Mouse (Mus musculus) heart, adult 10 weeks (tissue): ENCODE results near the gene Gm20773. TPM values are rescaled to one million over a fixed set of nuclear protein-coding genes. Genes with fewer than 3 reads are reported as not detected.

Source experiments
- polyA plus RNA-seq: library from polyadenylated mRNA; stranded (reverse); fragments of 350-450 nt; fragmentation: Illumina TruSeq; extraction: RNeasy Lipid Tissue Mini Kit (QIAGEN cat#74804); gene quantifications from one replicate; pipeline ENCODE4 v1.2.3, GENCODE M21; 2014; ENCODE audit warnings: low read depth, low replicate concordance

Gm20773 gene
- polyA plus RNA-seq, result not detected

DNA sequence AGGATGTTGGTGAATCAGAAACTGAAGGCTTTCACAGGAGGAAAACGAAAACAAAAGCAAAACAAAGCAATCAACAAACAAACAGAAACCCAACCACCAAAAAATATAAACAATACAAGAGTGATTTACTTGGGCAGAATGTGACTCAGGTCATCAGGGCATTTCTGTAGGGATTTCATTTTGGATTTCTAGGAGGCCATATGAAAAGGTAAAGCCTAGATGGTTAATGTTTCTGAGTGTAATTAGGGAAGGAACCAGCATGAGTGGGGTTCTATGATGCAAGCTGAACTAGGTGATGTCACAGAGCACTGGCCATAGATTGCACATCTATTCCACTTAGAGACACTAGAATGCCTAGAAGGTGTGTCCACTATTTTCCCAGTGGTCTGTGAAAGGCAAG is at the start of gene Gm20773:
TSS of gene Gm20773 (plus strand) at position 301 of the 400 bp plus-strand sequence.

DNA sequence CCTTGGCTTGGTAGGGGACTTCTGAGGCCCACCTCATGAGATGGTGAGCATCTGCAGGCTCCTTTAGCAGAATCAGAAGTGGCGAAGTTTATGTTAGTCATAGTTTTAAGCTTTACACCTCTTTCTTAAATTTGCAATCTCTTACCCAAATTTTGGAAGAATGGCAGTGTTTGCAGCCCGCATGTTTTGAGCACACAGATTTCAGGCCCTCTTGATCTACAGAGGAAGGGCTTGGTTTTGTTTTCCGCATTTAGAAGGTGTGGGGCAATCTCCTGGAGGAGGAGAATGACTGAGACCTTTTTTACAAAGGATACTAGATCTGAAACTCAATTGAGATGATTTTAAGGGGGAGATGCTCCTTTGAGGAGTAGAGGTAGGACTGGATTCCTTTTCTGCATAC is 28.3 kb upstream of the Gm20773 start, which contains the start of gene Gm21866:
TSS of gene Gm21866 (minus strand) at position 101 of the 400 bp plus-strand sequence.

Other genes starting within 250 kb of the Gm20773 start
- gene Gm21440, start 241.6 kb upstream of the Gm20773 start, polyA plus RNA-seq, result not detected
- not detected for gene Gm21454, start 241.6 kb upstream of the Gm20773 start, polyA plus RNA-seq
- gene Gm21725, start 145.0 kb upstream of the Gm20773 start, polyA plus RNA-seq, result not detected
- not detected for gene Gm21866, start 28.4 kb upstream of the Gm20773 start, polyA plus RNA-seq